Mouse (Mus musculus): ENCODE measurements around the gene Rnf222. TPM values are rescaled to one million over a fixed set of nuclear protein-coding genes. Genes with fewer than 3 reads are reported as not detected.
A peak's percentile ranks its signal among the peaks of the same experiment; 100 is the strongest.

Rnf222 gene
- polyA plus RNA-seq, 1 experiment from 2014 or later, result 0.10 TPM

DNA sequence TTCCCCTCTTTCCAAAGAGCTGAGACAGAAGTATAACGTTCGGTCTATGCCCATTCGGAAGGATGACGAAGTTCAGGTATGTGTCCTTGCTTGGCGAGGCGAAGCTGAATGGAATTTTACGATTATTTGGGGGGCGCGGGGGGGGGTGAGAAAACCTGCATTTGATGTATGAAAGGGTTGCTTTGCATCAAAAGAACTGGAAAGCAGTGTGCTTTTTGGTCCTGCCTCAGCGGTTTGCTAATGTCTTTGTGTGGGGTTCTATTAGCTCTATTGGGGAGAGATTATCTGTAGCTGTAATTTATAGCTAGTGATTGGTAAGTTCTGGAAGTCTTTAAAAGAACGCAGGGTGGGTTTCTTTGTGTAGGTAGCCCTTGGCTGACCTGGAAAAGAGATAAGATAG is 14.0 kb downstream of the Rnf222 start:
- Histone ChIP-seq H3K9ac (replicated peaks) (peak overlapping the region; percentile 89), H3K4me3 (peak overlapping the region; percentile 72), H3K9me3 (0 out of 2 replicates have a peak, but pooled peaks cover 2% of the 10 kb centered on the region), H3K27ac (replicated peaks) (no peak overlapping the region), H3K4me2 (replicated peaks) (peak overlapping the region; percentile 77), H3K4me1 (peaks cover 14% of the 10 kb centered on the region), H3K27me3 (peaks cover 13% of the 10 kb centered on the region; the same call in 1 of the 2 replicates), H3K36me3 (peaks cover 47% of the 10 kb centered on the region)
- WGBS, result 4% methylated on average over 11 of the region's 11 CpGs
- no peak for ATAC-seq (ENCODE audit: low FRiP score, low read depth)

DNA sequence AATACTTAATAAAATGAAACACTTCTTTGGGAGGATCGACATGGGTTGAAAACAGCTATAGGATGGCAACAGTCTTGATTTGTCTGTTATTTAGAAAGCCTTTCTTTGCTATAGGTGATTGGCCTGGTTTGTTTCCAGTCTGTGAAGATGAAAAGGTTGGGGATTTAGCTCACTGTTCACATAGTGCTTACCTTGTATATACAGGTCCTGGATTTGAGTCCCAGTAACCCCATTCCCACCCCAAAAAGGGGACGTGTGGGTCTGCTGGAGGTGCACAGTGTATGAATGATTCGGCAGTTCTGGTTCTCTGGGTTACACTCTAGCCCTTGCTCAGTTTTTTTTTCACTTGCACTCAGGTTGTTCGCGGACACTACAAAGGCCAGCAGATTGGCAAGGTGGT is 14.5 kb downstream of the Rnf222 start:
- ATAC-seq (ENCODE audit: low FRiP score, low read depth), result no peak
- Histone ChIP-seq H3K4me2 (replicated peaks) (peak overlapping the region; percentile 77), H3K4me1 (peaks cover 14% of the 10 kb centered on the region), H3K36me3 (peaks cover 49% of the 10 kb centered on the region), H3K4me3 (peak overlapping the region; percentile 72), H3K27me3 (peaks cover 13% of the 10 kb centered on the region; the same call in 1 of the 2 replicates), H3K9me3 (0 out of 2 replicates have a peak, but pooled peaks cover 2% of the 10 kb centered on the region), H3K27ac (replicated peaks) (no peak overlapping the region), H3K9ac (replicated peaks) (peak overlapping the region; percentile 89)
- 82% methylated on average over 5 of the region's 5 CpGs for WGBS

DNA sequence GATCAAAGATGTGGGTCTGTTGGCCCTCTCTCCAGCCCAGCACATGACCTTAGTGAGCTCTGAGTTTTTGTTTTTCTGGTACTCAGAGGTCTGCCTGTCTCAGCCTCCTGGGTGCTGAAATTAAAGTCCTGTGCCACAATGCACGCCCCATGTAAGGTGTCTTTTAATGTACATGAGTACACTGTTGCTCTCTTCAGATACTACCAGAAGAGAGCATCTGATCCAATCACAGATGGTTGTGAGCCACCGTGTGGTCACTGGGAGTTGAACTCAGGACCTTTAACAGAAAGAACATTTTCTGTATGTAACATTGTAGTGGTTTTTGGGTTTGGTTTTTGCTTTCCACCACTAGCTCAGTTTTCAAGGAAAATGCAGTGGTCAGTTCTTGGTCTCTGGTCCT is 15.4 kb downstream of the Rnf222 start:
- Histone ChIP-seq H3K27ac (replicated peaks) (no peak overlapping the region), H3K27me3 (peaks cover 10% of the 10 kb centered on the region; the same call in 1 of the 2 replicates), H3K4me2 (replicated peaks) (no peak overlapping the region), H3K9me3 (no peaks in the 10 kb centered on the region), H3K36me3 (peaks cover 49% of the 10 kb centered on the region), H3K4me3 (no peak overlapping the region), H3K4me1 (peaks cover 14% of the 10 kb centered on the region), H3K9ac (replicated peaks) (no peak overlapping the region)
- no peak for ATAC-seq (ENCODE audit: low FRiP score, low read depth)
- 92% methylated on average over 2 of the region's 2 CpGs for WGBS

DNA sequence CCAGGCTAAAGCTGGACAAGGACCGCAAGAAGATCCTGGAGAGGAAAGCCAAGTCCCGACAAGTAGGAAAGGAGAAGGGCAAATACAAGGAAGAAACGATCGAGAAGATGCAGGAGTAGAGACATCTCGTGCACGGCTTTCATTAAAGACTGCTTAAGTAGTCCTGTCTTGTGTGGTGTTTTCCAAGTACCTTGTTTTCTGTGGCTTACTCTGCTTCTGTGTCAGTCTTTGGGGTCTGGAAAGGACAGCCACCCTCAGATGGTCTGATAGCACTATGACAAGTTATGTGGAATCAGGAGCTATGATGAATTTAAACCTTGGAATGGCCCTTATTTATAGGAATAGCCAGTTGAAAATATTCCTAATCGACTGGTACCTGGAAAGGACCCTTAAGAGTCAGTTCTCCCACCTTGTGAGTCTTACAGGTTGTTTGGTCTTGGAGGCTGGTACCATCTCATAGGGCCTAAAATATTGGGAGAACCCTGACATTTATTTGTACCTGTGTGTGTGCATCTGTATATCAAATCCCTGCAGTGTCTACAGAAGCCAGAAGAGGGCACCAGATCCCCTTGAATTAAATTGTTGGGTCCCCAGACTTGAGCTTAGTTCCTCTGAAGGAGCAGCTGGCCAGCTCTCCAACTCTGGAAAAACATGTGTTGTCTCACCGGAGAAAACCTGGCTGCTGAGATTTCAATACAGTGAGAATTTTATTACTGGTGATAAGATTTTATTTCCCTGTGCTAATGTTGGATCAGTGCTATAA is 16.2 kb downstream of the Rnf222 start:
- WGBS, result 89% methylated on average over 8 of the region's 8 CpGs

DNA sequence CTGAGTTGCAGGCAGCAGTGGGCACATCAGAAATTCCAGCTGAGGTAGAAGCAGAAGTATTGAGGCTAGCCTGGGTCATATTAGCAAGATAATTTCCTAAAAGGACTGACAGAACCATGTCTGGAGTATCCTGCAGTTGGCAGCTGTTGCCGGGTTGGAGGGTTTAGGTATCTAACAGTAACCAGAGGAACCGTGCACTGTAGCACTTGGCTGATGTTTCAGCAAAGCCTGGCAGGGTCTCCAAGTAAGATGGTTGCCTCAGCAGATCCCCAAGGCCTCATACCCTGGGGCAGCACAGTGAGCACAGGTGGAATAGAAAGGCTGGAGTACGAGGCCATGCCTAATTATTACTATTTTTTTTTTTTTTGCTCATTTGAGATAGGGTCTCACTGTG is 16.8 kb downstream of the Rnf222 start:
- H3K36me3 ChIP-seq, result peaks cover 49% of the 10 kb centered on the region
- H3K4me2 ChIP-seq (replicated peaks), result no peak overlapping the region
- no peak for ATAC-seq (ENCODE audit: low FRiP score, low read depth)
- no peak overlapping the region for H3K27ac ChIP-seq (replicated peaks)
- H3K9ac ChIP-seq (replicated peaks), result no peak overlapping the region
- 87% methylated on average over 3 of the region's 3 CpGs for WGBS
- H3K4me1 ChIP-seq, result peaks cover 14% of the 10 kb centered on the region
- H3K4me3 ChIP-seq, result no peak overlapping the region
- no peaks in the 10 kb centered on the region for H3K9me3 ChIP-seq
- peaks cover under 1% of the 10 kb centered on the region; the same call in 1 of the 2 replicates for H3K27me3 ChIP-seq

More for the DNA sequence above, 16.2 kb downstream of the Rnf222 start:
- no peak for ATAC-seq (ENCODE audit: low FRiP score, low read depth)
- H3K4me3 ChIP-seq, result no peak overlapping the region
- no peak overlapping the region for H3K4me2 ChIP-seq (replicated peaks)
- no peaks in the 10 kb centered on the region for H3K9me3 ChIP-seq
- H3K9ac ChIP-seq (replicated peaks), result no peak overlapping the region
- peaks cover 4% of the 10 kb centered on the region; the same call in 1 of the 2 replicates for H3K27me3 ChIP-seq
- H3K4me1 ChIP-seq, result peaks cover 14% of the 10 kb centered on the region
- H3K36me3 ChIP-seq, result peaks cover 49% of the 10 kb centered on the region
- H3K27ac ChIP-seq (replicated peaks), result no peak overlapping the region

DNA sequence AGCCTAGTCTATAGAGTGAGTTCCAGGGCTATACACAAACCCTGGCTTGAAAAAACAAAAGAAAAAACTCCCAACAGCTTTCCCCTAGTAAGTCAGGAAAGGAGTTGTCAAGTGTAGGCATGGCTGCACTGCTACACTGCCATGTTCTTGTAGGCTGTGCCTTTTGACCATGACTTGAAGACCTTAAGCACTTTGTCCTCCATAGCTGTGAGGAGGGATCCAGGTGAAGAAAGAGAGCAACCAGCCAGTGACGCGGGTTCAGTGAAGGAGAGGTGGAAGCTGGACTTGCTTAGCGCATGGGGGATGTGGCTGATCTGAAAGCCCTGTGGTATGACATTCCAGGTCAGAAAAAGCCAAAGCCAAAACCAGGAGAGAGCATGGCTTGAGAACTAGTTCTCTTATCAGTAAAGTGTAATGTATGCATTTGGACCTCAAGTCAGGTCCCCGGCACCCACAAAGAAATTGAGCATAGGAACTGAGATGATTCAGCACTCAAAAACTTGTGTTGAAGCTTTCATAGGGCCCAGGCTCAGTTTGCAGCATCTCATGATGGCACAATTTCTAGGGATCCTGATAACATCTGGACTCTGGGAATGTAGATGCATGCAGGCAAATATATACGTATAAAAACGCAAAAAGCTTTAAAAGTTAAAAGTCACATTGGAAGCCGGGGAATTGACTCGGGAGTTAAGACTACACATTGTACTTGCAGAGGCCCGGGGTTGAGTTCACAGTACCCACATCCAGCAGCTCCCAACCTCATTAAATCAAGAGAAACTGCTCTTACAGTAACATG is 17.5 kb downstream of the Rnf222 start:
- no peak overlapping the region for H3K27ac ChIP-seq (replicated peaks)
- H3K9me3 ChIP-seq, result no peaks in the 10 kb centered on the region
- ATAC-seq (ENCODE audit: low FRiP score, low read depth), result no peak
- no peak overlapping the region for H3K9ac ChIP-seq (replicated peaks)
- H3K36me3 ChIP-seq, result peaks cover 49% of the 10 kb centered on the region
- H3K4me2 ChIP-seq (replicated peaks), result no peak overlapping the region
- WGBS, result 85% methylated on average over 9 of the region's 9 CpGs
- H3K4me1 ChIP-seq, result peaks cover 13% of the 10 kb centered on the region
- no peaks in the 10 kb centered on the region for H3K27me3 ChIP-seq
- H3K4me3 ChIP-seq, result no peak overlapping the region

DNA sequence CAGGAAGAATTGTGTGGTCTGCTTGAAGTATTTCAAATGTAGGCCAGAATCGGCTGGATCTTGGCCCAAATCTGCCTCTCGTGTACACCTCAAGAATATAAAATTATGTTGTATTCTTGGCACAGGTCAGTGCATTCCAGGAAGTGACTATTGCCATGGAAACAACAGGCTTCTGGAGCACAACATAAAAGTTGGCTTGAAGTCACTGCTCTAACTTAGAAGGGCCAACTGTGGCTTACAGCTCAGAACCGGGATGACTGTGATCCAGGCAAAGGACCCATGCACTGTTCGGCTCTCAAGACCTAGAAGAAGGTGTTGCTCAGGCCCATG is 18.1 kb downstream of the Rnf222 start:
- Histone ChIP-seq H3K27me3 (no peaks in the 10 kb centered on the region), H3K27ac (replicated peaks) (no peak overlapping the region), H3K4me2 (replicated peaks) (no peak overlapping the region), H3K4me3 (no peak overlapping the region), H3K4me1 (peaks cover 9% of the 10 kb centered on the region), H3K9ac (replicated peaks) (no peak overlapping the region), H3K36me3 (peaks cover 49% of the 10 kb centered on the region), H3K9me3 (no peaks in the 10 kb centered on the region)
- no peak for ATAC-seq (ENCODE audit: low FRiP score, low read depth)
- WGBS, result 82% methylated on average over 4 of the region's 4 CpGs

DNA sequence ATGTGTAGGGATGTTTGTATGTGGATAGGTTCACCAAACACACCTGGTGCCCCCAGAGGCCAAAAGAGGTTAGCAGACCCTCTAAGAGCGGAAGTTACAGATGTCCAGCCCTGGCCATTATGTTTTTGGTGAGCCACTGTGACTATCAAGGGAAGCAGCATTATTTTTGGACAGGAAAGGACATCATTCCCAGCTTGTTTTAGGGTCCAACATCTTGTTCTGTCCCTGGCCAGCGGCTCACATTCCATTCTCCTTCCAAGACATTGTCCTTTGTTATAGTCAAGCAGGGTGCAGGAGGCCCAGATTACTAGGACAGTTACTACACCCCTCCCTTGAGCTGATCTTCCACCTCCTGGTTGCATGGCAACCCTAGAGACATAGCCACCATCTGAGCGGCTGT is 18.9 kb downstream of the Rnf222 start:
- ATAC-seq (ENCODE audit: low FRiP score, low read depth), result no peak
- H3K27me3 ChIP-seq, result no peaks in the 10 kb centered on the region
- WGBS, result 83% methylated on average over 3 of the region's 3 CpGs
- H3K36me3 ChIP-seq, result peaks cover 49% of the 10 kb centered on the region
- H3K4me2 ChIP-seq (replicated peaks), result no peak overlapping the region
- H3K27ac ChIP-seq (replicated peaks), result no peak overlapping the region
- no peak overlapping the region for H3K4me3 ChIP-seq
- peaks cover 9% of the 10 kb centered on the region for H3K4me1 ChIP-seq
- H3K9ac ChIP-seq (replicated peaks), result no peak overlapping the region
- no peaks in the 10 kb centered on the region for H3K9me3 ChIP-seq

DNA sequence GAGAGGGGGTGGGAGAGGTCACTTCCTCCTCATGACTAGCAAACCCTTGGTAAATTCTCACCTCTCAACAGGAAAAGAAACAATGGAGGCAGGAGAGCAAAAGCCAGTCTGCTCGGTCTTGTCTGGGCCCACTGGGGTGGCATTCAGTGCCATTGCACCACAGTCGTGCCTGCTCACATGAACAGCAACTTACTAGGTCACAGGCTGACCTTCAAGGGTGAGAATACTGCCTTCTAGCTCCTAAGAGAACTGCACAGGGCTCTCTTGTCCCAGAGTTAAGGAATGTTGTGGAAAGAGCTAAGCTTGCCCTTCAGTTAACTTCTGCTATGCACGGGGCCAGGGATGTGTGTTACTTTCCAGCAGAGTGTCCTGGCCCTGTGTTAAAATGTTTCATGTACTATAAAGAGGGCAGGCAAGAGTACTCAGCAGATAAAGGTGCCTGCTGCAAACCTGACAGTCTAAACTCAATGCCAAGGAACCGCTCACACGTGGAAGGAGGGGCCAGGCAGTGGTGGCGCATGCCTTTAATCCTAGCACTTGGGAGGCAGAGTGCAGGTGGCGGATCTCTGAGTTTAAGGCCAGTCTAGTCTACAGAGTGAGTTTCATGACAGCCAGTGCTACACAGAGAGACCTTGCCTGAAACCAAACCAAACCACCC is 20.6 kb downstream of the Rnf222 start:
- H3K36me3 ChIP-seq, result peaks cover 36% of the 10 kb centered on the region
- H3K9ac ChIP-seq (replicated peaks), result no peak overlapping the region
- no peak overlapping the region for H3K4me3 ChIP-seq
- no peaks in the 10 kb centered on the region for H3K27me3 ChIP-seq
- H3K4me1 ChIP-seq, result no peaks in the 10 kb centered on the region
- H3K4me2 ChIP-seq (replicated peaks), result no peak overlapping the region
- no peak overlapping the region for H3K27ac ChIP-seq (replicated peaks)
- H3K9me3 ChIP-seq, result no peaks in the 10 kb centered on the region
- ATAC-seq (ENCODE audit: low FRiP score, low read depth), result no peak
- WGBS, result 50% methylated on average over 7 of the region's 7 CpGs

DNA sequence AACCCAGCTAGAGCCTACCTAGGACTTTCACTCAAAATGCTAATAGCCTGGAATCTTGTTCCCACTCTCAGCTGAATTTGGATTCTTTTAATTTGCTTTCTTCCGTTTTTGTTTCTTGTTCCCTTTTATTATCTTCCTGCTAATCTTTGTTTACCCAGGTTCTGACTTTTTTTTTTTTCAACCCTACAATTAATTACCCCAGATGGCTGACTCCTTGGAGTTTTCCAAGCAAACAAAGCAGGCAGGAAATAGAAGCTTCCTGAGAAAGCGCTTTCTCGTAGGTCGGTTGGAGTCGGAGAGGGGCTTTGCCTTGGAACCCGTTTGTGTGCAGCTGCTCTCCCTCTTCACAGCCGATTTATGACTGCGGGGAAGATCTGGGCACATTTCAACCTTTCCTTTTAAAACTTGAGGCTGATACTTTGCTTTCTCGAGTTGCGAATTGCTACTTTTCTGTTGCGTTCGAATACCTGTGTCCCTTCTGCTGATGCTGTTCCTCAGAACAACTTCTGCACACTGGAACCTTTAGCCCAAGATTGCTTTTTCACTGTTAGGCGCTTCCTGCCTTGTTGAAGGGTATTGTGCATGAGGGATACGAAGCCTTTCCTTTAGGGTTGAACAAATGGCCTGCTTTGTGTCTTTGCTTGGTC is 23.3 kb downstream of the Rnf222 start:
- no peaks in the 10 kb centered on the region for H3K27me3 ChIP-seq
- no peaks in the 10 kb centered on the region for H3K4me1 ChIP-seq
- H3K9ac ChIP-seq (replicated peaks), result no peak overlapping the region
- H3K9me3 ChIP-seq, result no peaks in the 10 kb centered on the region
- H3K4me3 ChIP-seq, result no peak overlapping the region
- H3K4me2 ChIP-seq (replicated peaks), result no peak overlapping the region
- no peak overlapping the region for H3K27ac ChIP-seq (replicated peaks)
- ATAC-seq (ENCODE audit: low FRiP score, low read depth), result no peak
- 66% methylated on average over 14 of the region's 14 CpGs for WGBS
- H3K36me3 ChIP-seq, result peaks cover 9% of the 10 kb centered on the region

DNA sequence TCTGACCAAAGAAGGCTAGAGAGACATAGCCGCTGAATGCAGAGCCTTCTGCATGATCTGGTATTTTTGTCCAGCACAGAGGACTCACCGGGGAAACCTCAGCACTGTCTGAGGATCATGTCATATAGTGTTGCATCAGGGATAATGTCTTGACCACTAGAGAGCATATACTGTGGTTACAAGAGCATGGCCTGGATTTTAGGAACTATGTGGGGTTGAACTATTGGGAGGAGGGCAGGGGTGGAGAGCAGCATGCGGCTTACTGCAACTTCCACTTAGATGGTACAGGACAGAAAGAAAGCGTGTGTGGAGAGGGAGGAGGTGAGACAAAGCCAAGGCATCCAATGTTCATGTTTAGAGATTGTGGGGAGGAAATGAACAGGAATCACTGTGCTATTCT is 26.2 kb downstream of the Rnf222 start:
- WGBS, result 87% methylated on average over 4 of the region's 4 CpGs
- Histone ChIP-seq H3K27me3 (no peaks in the 10 kb centered on the region), H3K9ac (replicated peaks) (no peak overlapping the region), H3K36me3 (no peaks in the 10 kb centered on the region), H3K9me3 (no peaks in the 10 kb centered on the region), H3K4me2 (replicated peaks) (no peak overlapping the region), H3K4me3 (no peak overlapping the region), H3K4me1 (no peaks in the 10 kb centered on the region), H3K27ac (replicated peaks) (no peak overlapping the region)
- no peak for ATAC-seq (ENCODE audit: low FRiP score, low read depth)
